Mouse (Mus musculus): ENCODE measurements around the gene Pex14. TPM values are rescaled to one million over a fixed set of nuclear protein-coding genes. Genes with fewer than 3 reads are reported as not detected.

The Pex14 gene
- total and polyA plus RNA-seq, 3 experiments = 20.1 to 23.7 (median 21.2) TPM

- Histone ChIP-seq H3K27me3 (ENCODE audit: control insufficient read depth, insufficient read depth, low read length) (no peaks in the 10 kb centered on the region), H3K79me2 (replicated peaks; ENCODE audit: control insufficient read depth, insufficient read depth, low read length) (no peaks in the 10 kb centered on the region; the same call in 1 of the 2 replicates), H3K4me1 (ENCODE audit: control insufficient read depth, insufficient read depth, low read length) (peaks cover 1% of the 10 kb centered on the region; the same call in 1 of the 2 replicates), H3K27ac (no peak overlapping the region), H3K4me3 (no peak overlapping the region), H3K36me3 (ENCODE audit: control insufficient read depth, insufficient read depth, low read length) (peaks cover 4% of the 10 kb centered on the region; the same call in 1 of the 2 replicates), H3K9ac (ENCODE audit: low read depth, low read length) (0 out of 2 replicates have a peak overlapping the region, but pooled peaks have one; percentile 6)
- whole genome bisulfite sequencing = 38% methylated on average over 25 of the region's 25 CpGs
- intact Hi-C loops (cut with DNase I) = no loop called here
- TF ChIP-seq CTCF (IDR thresholded peaks at IDR 0.05) (no peak), EP300 (IDR thresholded peaks at IDR 0.05; ENCODE audit: insufficient read depth, low read depth, low read length) (no peak), POLR2A (IDR thresholded peaks at IDR 0.05; ENCODE audit: insufficient read depth, low read depth, low read length) (no peak)
- peak; percentile 66 to 81 for DNase-seq
Measured at GRCm38 (mm10) chr4:148940674-148941211, 158.9 kb downstream of the Pex14 start.

GRCm38 (mm10) chr4:148938546-148938945 lies 161.1 kb downstream of the Pex14 start:
- Histone ChIP-seq H3K4me3 (no peak overlapping the region), H3K27ac (no peak overlapping the region), H3K27me3 (ENCODE audit: control insufficient read depth, insufficient read depth, low read length) (no peaks in the 10 kb centered on the region), H3K36me3 (ENCODE audit: control insufficient read depth, insufficient read depth, low read length) (peaks cover 4% of the 10 kb centered on the region; the same call in 1 of the 2 replicates), H3K9ac (ENCODE audit: low read depth, low read length) (no peak overlapping the region), H3K4me1 (ENCODE audit: control insufficient read depth, insufficient read depth, low read length) (peaks cover 1% of the 10 kb centered on the region; the same call in 1 of the 2 replicates), H3K79me2 (replicated peaks; ENCODE audit: control insufficient read depth, insufficient read depth, low read length) (no peaks in the 10 kb centered on the region; the same call in 1 of the 2 replicates)
- no peak for DNase-seq
- TF ChIP-seq CTCF (IDR thresholded peaks at IDR 0.05) = no peak
- no peak for TF ChIP-seq POLR2A (IDR thresholded peaks at IDR 0.05; ENCODE audit: insufficient read depth, low read depth, low read length)
- no peak for TF ChIP-seq EP300 (IDR thresholded peaks at IDR 0.05; ENCODE audit: insufficient read depth, low read depth, low read length)
- 85% methylated on average over 26 of the region's 26 CpGs for WGBS
- intact Hi-C loops (cut with DNase I) = no loop called here

DNA sequence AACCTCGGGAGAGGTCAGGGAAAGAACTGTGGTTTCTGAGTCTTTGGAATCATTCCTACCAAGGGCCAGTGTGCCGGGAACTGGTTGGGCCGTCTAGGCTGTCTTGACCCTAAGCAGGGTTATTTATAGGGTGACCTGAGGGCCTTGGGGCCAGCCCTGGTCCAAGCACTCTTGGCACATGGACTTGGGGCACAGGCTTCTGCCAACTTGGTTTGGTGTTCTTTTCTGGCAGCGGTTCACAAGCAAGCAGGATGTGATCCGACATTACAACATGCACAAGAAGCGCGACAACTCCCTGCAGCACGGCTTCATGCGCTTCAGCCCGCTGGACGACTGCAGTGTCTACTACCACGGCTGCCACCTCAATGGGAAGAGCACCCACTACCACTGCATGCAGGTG lies 162.9 kb downstream of the Pex14 start:
- Histone ChIP-seq H3K27me3 (ENCODE audit: control insufficient read depth, insufficient read depth, low read length) (no peaks in the 10 kb centered on the region), H3K4me3 (no peak overlapping the region), H3K4me1 (ENCODE audit: control insufficient read depth, insufficient read depth, low read length) (peaks cover 1% of the 10 kb centered on the region; the same call in 1 of the 2 replicates), H3K36me3 (ENCODE audit: control insufficient read depth, insufficient read depth, low read length) (peaks cover 4% of the 10 kb centered on the region; the same call in 1 of the 2 replicates), H3K27ac (no peak overlapping the region), H3K79me2 (replicated peaks; ENCODE audit: control insufficient read depth, insufficient read depth, low read length) (no peaks in the 10 kb centered on the region; the same call in 1 of the 2 replicates), H3K9ac (ENCODE audit: low read depth, low read length) (no peak overlapping the region)
- intact Hi-C loops (cut with DNase I) = no loop called here
- 56% methylated on average over 12 of the region's 12 CpGs for WGBS
- TF ChIP-seq EP300 (IDR thresholded peaks at IDR 0.05; ENCODE audit: insufficient read depth, low read depth, low read length) = 0 out of 2 replicates have a peak, but pooled peaks have one; percentile 63
- TF ChIP-seq CTCF (IDR thresholded peaks at IDR 0.05) = no peak
- peak in 1 of 2 experiments; percentile 79 for DNase-seq

DNA sequence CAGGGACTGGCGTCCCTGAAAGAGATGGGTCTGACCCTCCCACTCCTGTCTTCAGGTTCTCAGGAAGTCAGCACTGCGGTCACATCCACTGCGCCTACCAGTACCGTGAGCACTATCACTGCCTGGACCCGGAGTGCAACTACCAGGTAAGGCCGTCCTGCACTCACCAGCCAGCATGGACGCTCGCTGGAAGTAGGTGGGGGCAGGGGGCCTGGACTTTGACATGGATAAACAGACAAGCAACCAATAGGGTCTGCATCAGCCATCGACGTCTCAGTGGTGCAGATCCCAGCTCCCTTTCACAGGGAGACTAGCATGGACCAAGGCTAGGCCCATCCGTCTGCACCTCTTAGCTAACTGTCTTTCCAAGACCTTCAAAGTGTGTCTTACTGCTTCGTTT lies 163.6 kb downstream of the Pex14 start:
- Histone ChIP-seq H3K27ac (no peak overlapping the region), H3K9ac (ENCODE audit: low read depth, low read length) (no peak overlapping the region), H3K4me3 (no peak overlapping the region), H3K27me3 (ENCODE audit: control insufficient read depth, insufficient read depth, low read length) (no peaks in the 10 kb centered on the region), H3K4me1 (ENCODE audit: control insufficient read depth, insufficient read depth, low read length) (peaks cover 1% of the 10 kb centered on the region; the same call in 1 of the 2 replicates), H3K79me2 (replicated peaks; ENCODE audit: control insufficient read depth, insufficient read depth, low read length) (no peaks in the 10 kb centered on the region; the same call in 1 of the 2 replicates), H3K36me3 (ENCODE audit: control insufficient read depth, insufficient read depth, low read length) (peaks cover 4% of the 10 kb centered on the region; the same call in 1 of the 2 replicates)
- TF ChIP-seq EP300 (IDR thresholded peaks at IDR 0.05; ENCODE audit: insufficient read depth, low read depth, low read length) = no peak
- TF ChIP-seq CTCF (IDR thresholded peaks at IDR 0.05) = no peak
- TF ChIP-seq POLR2A (IDR thresholded peaks at IDR 0.05; ENCODE audit: insufficient read depth, low read depth, low read length) = no peak
- intact Hi-C loops (cut with DNase I) = no loop called here
- 90% methylated on average over 12 of the region's 12 CpGs for WGBS
- DNase-seq = no peak

- H3K4me1 ChIP-seq (ENCODE audit: control insufficient read depth, insufficient read depth, low read length) = peaks cover 4% of the 10 kb centered on the region; the same call in 1 of the 2 replicates
- intact Hi-C loops (cut with DNase I) = no loop called here
- no peak overlapping the region for H3K27ac ChIP-seq
- peaks cover 4% of the 10 kb centered on the region; the same call in 1 of the 2 replicates for H3K36me3 ChIP-seq (ENCODE audit: control insufficient read depth, insufficient read depth, low read length)
- no peak overlapping the region for H3K4me3 ChIP-seq
- peak; percentile 57 to 64 for DNase-seq
- H3K27me3 ChIP-seq (ENCODE audit: control insufficient read depth, insufficient read depth, low read length) = no peaks in the 10 kb centered on the region
- no peaks in the 10 kb centered on the region for H3K79me2 ChIP-seq (replicated peaks; ENCODE audit: control insufficient read depth, insufficient read depth, low read length)
- WGBS = 49% methylated on average over 13 of the region's 13 CpGs
- no peak overlapping the region for H3K9ac ChIP-seq (ENCODE audit: low read depth, low read length)
- TF ChIP-seq CTCF (IDR thresholded peaks at IDR 0.05) (no peak), EP300 (IDR thresholded peaks at IDR 0.05; ENCODE audit: insufficient read depth, low read depth, low read length) (no peak), POLR2A (IDR thresholded peaks at IDR 0.05; ENCODE audit: insufficient read depth, low read depth, low read length) (no peak)
Measured at GRCm38 (mm10) chr4:148935211-148935610, 164.5 kb downstream of the Pex14 start.

GRCm38 (mm10) chr4:148933109-148933508 lies 166.6 kb downstream of the Pex14 start:
- WGBS = 91% methylated on average over 13 of the region's 13 CpGs
- TF ChIP-seq POLR2A (IDR thresholded peaks at IDR 0.05; ENCODE audit: insufficient read depth, low read depth, low read length) (no peak), EP300 (IDR thresholded peaks at IDR 0.05; ENCODE audit: insufficient read depth, low read depth, low read length) (no peak), CTCF (IDR thresholded peaks at IDR 0.05) (no peak)
- no peak for DNase-seq
- Histone ChIP-seq H3K36me3 (ENCODE audit: control insufficient read depth, insufficient read depth, low read length) (peaks cover 4% of the 10 kb centered on the region; the same call in 1 of the 2 replicates), H3K79me2 (replicated peaks; ENCODE audit: control insufficient read depth, insufficient read depth, low read length) (no peaks in the 10 kb centered on the region), H3K4me3 (no peak overlapping the region), H3K4me1 (ENCODE audit: control insufficient read depth, insufficient read depth, low read length) (peaks cover 11% of the 10 kb centered on the region), H3K9ac (ENCODE audit: low read depth, low read length) (no peak overlapping the region), H3K27me3 (ENCODE audit: control insufficient read depth, insufficient read depth, low read length) (no peaks in the 10 kb centered on the region), H3K27ac (no peak overlapping the region)
- intact Hi-C loops (cut with DNase I) = no loop called here

All from heart, adult 2 months (tissue).